Mouse (Mus musculus) T-helper 17 cell (primary cell): ENCODE measurements at regions not wholly inside any gene's neighbourhood (a gene's known extent, or its start where the extent isn't known, plus 50 kb on each side); places are given as distances from the start of the nearest gene placed in this dataset.

Experiments
- in situ Hi-C, 2 experiments: fragments of 300-600 bp; cut with MboI, MseI; formaldehyde crosslinking; loops; 1 replicate in 1 of 2; 2 replicates in 1 of 2; pipeline ENCODE4 v1.15.1; 2025; ENCODE audit warnings: high pct_unique_total_duplicates in 2 of 2

DNA sequence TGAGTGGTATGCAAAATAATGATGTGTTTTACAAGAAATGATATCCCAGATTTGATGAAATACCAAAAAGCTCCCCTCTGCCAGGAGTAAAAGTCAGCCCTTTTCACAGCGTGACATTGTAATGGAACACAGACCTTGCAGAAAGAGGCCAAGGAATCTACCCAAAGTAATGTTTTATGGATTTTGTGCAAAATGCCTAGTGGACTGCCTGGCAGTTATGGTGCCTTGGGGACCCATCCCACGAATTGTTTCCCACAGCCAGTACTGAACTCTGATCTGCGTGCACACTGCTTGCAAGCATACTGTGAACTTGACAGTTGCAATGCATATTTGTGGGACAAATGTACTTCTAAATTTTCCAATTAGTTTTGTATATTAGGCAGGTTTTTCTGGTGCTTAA is 251.3 kb upstream of the Marcks start:
- in situ Hi-C loops, result no loop called here

GRCm38 (mm10) chr10:37386216-37386615 is 247.5 kb upstream of the Marcks start:
- in situ Hi-C loops, result no loop called here

DNA sequence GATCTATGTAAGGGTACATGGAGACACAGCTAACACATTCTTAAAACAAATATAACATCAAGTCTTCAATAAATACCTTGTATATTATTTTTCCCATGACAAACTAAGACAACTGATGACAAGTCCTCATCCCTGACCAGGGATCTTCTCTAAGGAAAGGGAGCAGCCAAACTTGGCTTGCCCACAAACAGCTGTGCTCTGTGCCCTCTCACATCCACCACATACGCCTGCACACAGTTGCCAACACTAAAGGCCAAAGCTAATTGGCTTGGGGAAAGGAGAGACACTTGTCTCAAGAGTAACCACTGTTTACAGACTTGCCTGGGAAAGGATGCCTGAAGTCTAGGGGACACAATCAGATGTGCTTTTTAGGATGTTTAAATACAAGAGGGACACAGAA is 241.3 kb upstream of the Marcks start:
- in situ Hi-C loops, result no loop called here

DNA sequence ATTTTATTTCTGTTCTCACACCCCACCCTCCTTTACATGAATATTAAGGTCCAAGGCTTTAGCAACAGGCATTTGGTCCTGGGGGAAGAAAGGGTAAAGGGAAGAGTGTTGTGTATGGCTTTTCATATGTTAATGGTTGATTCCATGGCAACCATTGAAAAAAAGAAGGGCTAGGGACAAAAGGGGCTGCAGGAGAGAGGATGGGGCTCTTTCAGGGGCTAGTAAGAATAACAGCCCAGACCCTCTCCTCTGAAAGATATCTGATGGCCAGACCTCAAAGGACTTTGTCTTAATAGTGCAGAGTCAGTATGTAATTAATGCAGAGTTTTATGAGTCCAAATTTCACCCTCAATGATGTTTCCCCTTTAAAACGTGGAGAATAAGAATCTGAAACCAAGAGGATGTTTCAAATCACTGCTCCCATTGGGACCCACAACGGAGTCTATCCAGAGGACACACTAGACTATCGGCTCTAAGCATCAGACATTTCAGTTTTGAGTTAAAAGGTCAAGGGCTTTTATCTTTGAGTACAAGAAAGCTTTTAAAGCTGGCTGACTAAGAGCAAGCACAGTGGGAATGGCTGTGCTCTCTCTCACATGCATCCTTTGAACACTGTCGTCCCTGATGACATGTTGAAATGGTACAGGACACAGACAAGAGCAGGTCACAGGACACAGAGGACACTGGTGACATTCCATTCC is 239.4 kb upstream of the Marcks start:
- in situ Hi-C loops, result no loop called here

DNA sequence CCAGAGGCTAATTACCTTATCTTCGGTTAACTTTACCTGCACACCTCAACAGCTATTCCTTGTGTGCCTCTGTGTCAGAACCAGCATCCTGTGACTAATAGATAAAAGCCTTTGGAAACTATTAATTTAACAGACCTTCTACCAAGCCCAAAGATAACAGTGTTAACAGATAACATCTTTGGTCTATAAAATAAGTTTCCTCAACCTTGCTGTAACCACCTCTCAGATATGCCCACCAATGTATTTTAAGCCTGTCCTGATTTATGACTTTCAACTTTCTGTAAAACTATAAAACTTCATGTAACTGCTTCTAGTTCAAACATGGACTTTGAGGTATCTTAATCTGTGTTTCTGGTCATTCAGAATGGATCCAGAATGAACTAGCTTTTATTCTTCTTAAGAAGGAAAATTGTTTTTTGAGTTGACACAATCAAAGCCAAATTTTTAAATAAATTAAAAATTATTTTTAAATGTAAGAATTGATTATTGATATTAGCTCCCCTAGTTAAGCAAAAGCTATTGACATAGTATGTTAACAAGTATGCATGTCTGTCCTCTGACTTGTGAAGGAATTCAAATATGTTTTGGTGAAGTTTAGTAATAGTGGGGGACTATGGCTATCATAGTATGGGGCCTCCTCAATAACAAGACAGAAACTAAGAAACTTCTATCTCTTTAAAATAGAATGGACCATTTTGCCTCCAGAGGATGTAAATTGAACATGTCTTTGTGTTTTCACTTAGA is 238.7 kb upstream of the Marcks start:
- in situ Hi-C loops, result no loop called here

GRCm38 (mm10) chr10:37376172-37376571 is 237.5 kb upstream of the Marcks start:
- in situ Hi-C loops, result no loop called here

DNA sequence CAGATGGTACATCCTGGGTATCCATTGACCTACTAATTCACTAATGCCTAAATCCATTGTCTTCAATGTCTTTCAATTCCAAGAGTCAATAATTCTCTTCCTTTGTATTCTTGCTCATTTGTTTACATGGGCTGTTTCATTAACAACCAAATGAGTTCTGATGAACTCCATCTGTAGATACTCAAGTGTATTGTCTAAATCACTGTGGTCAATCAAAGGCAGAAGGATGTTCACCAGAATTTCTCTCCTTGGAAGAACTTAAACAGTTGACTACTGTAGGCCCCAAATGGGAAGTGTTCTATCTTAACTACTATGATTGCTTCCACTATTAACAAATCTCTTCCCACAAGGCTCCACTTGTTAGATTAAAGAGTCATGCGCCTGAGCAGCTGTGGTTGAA is 236.9 kb upstream of the Marcks start:
- in situ Hi-C loops, result no loop called here

- in situ Hi-C loops, result no loop called here
Observed at GRCm38 (mm10) chr10:37368997-37369679, 230.4 kb upstream of the Marcks start.

DNA sequence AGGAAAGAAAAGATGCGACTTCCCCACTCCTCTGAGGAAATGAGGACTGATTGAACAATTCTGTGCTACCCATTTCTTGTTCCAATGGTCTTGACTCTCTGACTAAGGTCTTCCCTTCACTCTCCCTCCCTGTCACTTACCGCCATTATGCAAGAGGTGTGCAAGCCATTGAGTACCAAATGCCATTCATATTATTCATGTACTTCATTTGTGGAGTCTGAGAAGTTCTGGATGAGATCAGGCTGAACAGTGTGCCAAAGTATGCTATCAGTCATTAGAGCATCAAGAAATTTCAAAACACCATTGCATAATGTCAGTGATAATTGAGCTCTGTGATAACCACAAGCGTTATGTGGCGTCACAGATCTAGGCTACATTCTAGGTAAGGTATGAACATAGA is 229.1 kb upstream of the Marcks start:
- in situ Hi-C loops, result no loop called here

GRCm38 (mm10) chr10:37364506-37364905 is 225.8 kb upstream of the Marcks start:
- in situ Hi-C loops, result no loop called here

- in situ Hi-C loops, result no loop called here
Observed at GRCm38 (mm10) chr10:37360985-37361384, 222.3 kb upstream of the Marcks start.

DNA sequence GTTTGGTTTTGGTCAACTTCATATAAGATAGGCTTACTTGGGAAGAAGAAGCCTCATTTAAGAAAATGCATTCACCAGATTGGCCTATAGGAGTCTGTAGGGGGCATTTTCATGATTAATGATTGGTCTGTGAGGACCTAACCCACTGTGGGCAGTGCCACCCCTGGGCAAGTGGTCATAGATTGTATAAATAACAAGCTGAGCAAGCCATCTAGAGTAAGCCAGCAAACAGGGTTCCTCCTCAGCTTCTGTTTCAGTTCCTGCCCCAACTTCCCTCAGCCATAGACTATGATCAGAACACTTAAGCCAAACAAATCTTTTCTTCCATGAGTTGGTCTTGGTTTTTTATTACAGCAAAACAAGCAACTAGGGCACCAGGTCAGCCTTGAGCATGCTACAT is 220.2 kb upstream of the Marcks start:
- in situ Hi-C loops, result no loop called here

DNA sequence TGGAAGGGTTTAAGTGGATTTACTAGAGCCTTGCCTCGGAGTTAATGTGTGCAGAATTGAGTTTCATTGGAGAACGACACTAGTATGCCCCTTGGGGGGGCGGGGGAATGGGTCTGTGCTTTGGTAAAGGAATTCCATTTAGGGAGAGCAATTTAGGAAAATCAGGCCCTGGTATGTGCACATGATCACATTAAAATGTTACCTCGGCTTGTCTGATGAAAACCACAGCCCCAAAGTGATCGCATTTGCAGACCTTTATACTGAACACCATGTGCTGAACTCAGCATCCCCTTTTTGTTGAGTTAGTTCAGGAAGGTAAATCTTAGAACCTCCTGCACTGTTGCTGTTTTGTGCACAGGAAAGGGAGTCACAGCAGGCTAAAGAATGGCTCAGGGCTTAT is 219.6 kb upstream of the Marcks start:
- in situ Hi-C loops, result no loop called here

GRCm38 (mm10) chr10:37357304-37358060 is 218.8 kb upstream of the Marcks start:
- in situ Hi-C loops, result no loop called here

DNA sequence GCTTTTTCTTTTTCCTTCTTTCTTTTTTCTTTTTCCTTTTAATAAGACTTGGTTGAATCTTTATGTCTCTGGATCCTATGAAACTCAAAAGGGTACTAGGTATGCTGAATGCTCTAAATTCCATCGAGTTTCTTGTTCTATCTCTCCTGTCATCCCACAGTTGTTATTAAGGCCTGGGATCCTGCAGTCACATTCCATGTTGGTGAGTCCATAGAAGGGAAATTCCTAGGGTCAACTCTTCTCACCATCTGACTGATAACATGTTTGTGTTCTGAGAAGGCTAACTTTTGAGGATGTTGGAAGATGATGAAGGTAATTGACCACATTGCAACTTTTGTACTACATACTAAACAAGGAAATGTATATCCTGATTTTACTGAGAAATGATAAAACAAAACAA is 210.5 kb upstream of the Marcks start:
- in situ Hi-C loops, result no loop called here

DNA sequence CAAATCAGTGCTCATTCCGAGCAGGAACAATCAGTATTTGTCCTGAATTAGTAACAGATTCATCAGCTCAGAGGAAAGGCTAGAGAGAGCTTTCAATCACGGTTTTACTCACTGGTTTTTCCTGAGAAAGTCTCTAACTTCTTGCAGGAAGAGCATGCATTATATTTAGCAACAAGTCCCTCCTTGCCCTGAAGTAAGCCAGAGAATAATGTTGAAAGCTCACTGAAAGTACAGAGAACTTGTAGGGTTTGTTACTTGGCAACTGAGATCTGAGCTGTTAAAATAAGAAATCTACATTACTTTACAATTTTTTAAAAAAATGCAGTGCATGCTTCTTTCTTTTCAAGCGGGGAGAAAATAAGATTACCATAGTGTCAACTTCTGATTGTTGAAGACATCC is 209.7 kb upstream of the Marcks start:
- in situ Hi-C loops, result no loop called here

- in situ Hi-C loops, result no loop called here
Observed at GRCm38 (mm10) chr10:37347661-37348060, 208.9 kb upstream of the Marcks start.

DNA sequence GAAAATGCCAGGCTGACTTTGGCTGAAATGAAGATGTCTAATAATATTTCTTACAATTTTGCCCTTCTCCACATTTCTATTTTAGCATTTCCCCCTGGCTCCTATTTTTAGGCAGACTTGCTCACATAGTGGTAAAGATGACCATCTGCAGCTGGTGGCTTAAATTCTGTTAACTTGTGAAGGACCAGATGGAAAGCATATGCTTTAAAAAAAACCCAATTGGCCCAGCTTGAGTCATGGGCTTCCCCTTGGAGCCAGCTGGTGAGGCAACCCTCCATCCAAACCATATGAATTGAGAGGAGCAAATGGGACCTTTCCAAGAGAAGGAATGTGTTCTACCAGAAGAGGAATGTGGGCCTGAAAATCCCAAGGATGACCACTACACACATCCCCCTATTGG is 204.0 kb upstream of the Marcks start:
- in situ Hi-C loops, result no loop called here

DNA sequence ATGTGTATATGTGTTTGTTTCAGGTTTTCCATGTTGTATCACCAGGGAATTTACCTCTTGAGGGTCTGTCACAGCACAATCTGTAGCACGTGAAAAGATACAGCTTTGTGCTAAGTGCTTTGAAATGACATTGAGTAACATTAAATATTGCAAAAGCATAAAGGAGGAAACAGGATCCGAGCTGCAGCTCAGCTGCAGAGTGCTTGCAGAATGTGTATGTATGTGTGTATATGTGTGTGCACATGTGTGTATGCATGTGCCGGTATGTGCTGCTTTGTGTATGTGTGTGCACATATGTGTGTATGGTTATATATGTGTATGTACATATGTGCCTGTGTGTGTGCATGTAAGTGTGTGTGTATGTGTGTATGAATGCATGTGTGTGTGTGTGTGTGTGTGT is 200.9 kb upstream of the Marcks start:
- in situ Hi-C loops, result loop anchor here (5.0 kb wide), 3 partner anchors 42 to 332 kb away; partner anchors contain the start of gene Marcks (in 1 of the 2)

DNA sequence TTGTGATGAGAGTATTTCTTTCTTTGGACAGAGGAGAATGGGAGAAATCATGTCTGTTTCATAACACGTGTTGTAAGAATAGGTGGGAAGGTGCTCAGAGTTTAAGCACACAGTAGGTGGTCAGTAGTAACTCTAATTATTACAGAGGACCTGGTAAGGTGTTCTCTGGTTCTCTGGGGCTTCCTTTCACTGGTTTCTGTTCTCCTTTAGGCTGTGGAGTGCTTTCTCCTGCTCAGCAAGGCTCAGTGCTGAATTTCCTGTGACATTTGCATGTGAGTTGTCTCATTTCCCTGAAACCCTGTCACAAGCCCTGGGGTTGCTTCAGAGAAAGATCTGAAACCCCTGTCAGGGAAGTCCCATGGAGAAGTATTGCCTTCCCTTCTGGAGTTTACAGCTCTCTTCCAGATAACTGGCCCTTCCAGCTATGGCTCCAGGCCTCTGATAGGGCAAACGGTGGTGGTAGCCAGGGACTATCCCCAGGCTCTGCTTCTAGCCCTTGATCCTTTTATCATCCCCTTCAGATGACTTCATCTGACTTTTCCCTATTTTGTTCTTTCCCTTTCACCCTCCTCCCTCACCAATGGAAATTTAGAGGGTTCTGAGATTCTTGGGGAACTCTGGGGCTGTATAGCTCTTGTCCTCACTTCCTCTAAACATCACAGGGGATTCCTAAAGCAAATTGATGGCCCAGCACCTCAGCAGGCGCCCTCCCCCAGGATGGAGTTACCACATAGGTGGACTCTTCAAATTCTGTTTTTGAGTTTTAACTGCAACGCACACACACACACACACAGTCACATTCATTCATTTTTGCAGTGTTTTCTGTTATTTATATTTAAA is 199.6 kb upstream of the Marcks start:
- in situ Hi-C loops, result loop anchor here (5.0 kb wide), 3 partner anchors 41 to 331 kb away; partner anchors contain the start of gene Marcks (in 1 of the 2)

DNA sequence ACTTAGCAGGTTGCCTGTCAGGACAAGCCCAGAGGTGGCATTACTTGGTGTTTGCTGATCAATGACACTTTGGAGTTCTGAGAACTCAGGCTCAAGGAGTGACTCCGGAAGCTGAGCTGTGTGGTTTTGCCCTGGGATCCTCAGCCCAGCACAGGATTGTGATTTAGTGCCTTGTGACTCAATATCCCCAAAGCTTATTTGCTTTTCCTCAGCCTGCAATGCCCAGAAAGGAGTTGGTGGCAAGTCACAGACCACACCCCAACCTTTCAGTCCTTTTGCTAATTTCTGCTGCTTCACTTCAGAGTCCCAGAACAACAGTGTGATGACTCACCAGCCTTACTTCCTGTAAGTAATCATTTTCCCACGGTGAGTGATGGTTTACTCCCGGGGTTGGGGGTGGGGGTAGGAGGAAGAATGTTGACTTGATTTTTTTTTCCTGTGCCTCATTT is 198.5 kb upstream of the Marcks start:
- in situ Hi-C loops, result loop anchor here (5.0 kb wide), 3 partner anchors 40 to 330 kb away; partner anchors contain the start of gene Marcks (in 1 of the 2)
